Mouse (Mus musculus) neural tube, embryonic 13.5 days (tissue): Measurements from ENCODE around the gene Frem2. TPM values are rescaled to one million over a fixed set of nuclear protein-coding genes. Genes with fewer than 3 reads are reported as not detected.

Experiments used
- ATAC-seq: fragments of 200-750 bp; cut with Nextera tagmentation; 2 replicates; pipeline ENCODE4 v1.8.0; 2017; ENCODE audit warnings: low read depth, mild to moderate bottlenecking, moderate TSS enrichment, moderate library complexity
- H3K27ac ChIP-seq: fragments of 300-500 bp; sonication (generic); replicated peaks from 2 replicates; pipeline ENCODE4 v1.5.1; 2015; ENCODE audit warnings: moderate library complexity, mild to moderate bottlenecking, inconsistent platforms
- H3K27me3 ChIP-seq: fragments of 300-500 bp; sonication (generic); 2 replicates; pipeline ENCODE4 v1.6.1; 2015; ENCODE audit warnings: mild to moderate bottlenecking, inconsistent platforms
- H3K36me3 ChIP-seq: fragments of 300-500 bp; sonication (generic); 2 replicates; pipeline ENCODE4 v1.6.1; 2015; ENCODE audit warnings: mild to moderate bottlenecking, inconsistent platforms
- H3K4me1 ChIP-seq: fragments of 300-500 bp; sonication (generic); replicated peaks from 2 replicates; pipeline ENCODE4 v1.6.1; 2015; ENCODE audit warnings: inconsistent platforms
- H3K4me2 ChIP-seq: fragments of 300-500 bp; sonication (generic); 2 replicates; pipeline ENCODE4 v1.6.1; 2015; ENCODE audit warnings: inconsistent platforms, mild to moderate bottlenecking, moderate library complexity
- H3K4me3 ChIP-seq: fragments of 300-500 bp; sonication (generic); 2 replicates; pipeline ENCODE4 v1.5.1; 2015; ENCODE audit warnings: mild to moderate bottlenecking, inconsistent platforms
- H3K9ac ChIP-seq: fragments of 300-500 bp; sonication (generic); 2 replicates; pipeline ENCODE4 v1.6.1; 2015; ENCODE audit warnings: moderate library complexity, mild to moderate bottlenecking, inconsistent platforms
- H3K9me3 ChIP-seq: fragments of 300-500 bp; sonication (generic); 2 replicates; pipeline ENCODE4 v1.6.1; 2016; ENCODE audit warnings: inconsistent platforms
- WGBS: fragments of 180-500 bp; shearing (Covaris S2); methylation state at CpG from one replicate; pipeline ENCODE4 v1.1.7; 2015; 5-methylcytosine and 5-hydroxymethylcytosine counted together
- polyA plus RNA-seq: library from polyadenylated mRNA; unstranded; fragments of >200 nt; fragmentation: Nextera tagmentation; extraction: Ambion mirVana; gene quantifications from 2 replicates; pipeline ENCODE4 v1.2.1, GENCODE M21; 2015

Gene Frem2
- polyA plus RNA-seq, 1 experiment from 2014 or later = 1.5 TPM

DNA sequence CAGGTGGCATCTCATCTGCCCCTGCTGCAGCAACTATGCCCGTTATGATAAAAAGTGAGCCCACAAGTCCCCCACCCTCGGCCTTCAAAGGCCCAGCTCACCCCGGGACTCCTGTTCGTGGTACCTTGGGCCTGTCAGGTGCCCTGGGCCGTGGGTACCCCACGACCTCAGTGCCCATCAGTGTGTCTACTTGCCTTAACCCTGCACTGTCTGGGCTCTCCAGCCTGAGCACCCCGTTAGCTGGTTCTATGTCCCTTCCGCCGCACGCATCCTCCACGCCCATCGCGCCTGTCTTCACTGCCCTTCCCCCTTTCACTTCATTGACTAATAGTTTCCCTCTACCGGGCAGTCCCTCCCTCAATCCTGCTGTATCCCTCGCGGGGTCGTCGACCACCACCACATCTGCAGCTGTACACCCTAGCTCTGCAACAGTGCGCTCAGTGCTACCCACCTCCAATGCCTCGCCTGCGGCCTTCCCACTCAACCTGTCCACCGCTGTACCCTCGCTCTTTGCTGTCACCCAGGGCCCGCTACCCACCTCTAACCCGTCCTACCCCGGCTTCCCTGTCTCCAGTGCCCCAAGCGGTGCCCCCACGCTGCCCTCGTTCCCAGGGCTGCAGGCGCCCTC lies 178.6 kb downstream of the Frem2 start:
- Histone ChIP-seq H3K9me3 (no peaks in the 10 kb centered on the region), H3K27ac (no peak overlapping the region), H3K27me3 (no peaks in the 10 kb centered on the region), H3K4me3 (no peak overlapping the region), H3K9ac (no peak overlapping the region), H3K36me3 (peaks cover 87% of the 10 kb centered on the region), H3K4me2 (no peak overlapping the region), H3K4me1 (no peaks in the 10 kb centered on the region)
- WGBS = 96% methylated on average over 30 of the region's 30 CpGs
- ATAC-seq = no peak

DNA sequence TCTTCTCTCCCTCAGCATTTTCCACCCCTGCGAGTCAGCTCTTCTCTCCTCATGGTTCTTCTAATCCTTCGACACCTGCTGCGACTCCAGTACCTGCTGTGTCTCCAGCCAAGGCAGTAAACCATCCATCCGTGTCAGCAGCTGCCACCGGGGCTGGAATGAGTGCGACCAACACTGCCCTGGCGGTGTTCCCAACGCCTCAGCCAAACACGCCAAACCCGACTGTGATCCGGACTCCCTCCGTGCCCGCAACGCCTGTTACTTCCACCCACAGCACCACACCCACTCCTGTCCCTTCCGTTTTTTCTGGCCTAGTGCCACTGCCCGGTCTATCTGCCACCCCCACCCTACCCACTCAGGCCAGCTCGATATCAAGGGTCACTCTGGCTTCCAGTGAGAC lies 179.7 kb downstream of the Frem2 start:
- Histone ChIP-seq H3K9me3 (no peaks in the 10 kb centered on the region), H3K4me1 (no peaks in the 10 kb centered on the region), H3K27ac (no peak overlapping the region), H3K4me2 (no peak overlapping the region), H3K36me3 (peaks cover 93% of the 10 kb centered on the region), H3K4me3 (no peak overlapping the region), H3K9ac (no peak overlapping the region), H3K27me3 (no peaks in the 10 kb centered on the region)
- 0 out of 2 replicates have a peak, but pooled peaks have one; percentile 45 for ATAC-seq
- WGBS = 83% methylated on average over 17 of the region's 17 CpGs

- no peak overlapping the region for H3K4me2 ChIP-seq
- no peaks in the 10 kb centered on the region for H3K27me3 ChIP-seq
- no peak overlapping the region for H3K4me3 ChIP-seq
- H3K27ac ChIP-seq = no peak overlapping the region
- peaks cover 94% of the 10 kb centered on the region for H3K36me3 ChIP-seq
- H3K4me1 ChIP-seq = no peaks in the 10 kb centered on the region
- ATAC-seq = no peak
- no peak overlapping the region for H3K9ac ChIP-seq
- no peaks in the 10 kb centered on the region for H3K9me3 ChIP-seq
- WGBS = 70% methylated on average over 6 of the region's 6 CpGs
Observed at GRCm38 (mm10) chr3:53475889-53476288, 181.3 kb downstream of the Frem2 start.

- Histone ChIP-seq H3K27me3 (no peaks in the 10 kb centered on the region), H3K27ac (no peak overlapping the region), H3K36me3 (peaks cover 93% of the 10 kb centered on the region), H3K9ac (no peak overlapping the region), H3K9me3 (no peaks in the 10 kb centered on the region), H3K4me3 (no peak overlapping the region), H3K4me2 (no peak overlapping the region), H3K4me1 (no peaks in the 10 kb centered on the region)
- 78% methylated on average over 4 of the region's 4 CpGs for WGBS
- no peak for ATAC-seq
Observed at GRCm38 (mm10) chr3:53474179-53474578, 183.0 kb downstream of the Frem2 start.

GRCm38 (mm10) chr3:53472061-53472460 lies 185.1 kb downstream of the Frem2 start:
- no peak overlapping the region for H3K4me3 ChIP-seq
- no peak overlapping the region for H3K27ac ChIP-seq
- no peak for ATAC-seq
- H3K9ac ChIP-seq = no peak overlapping the region
- 96% methylated on average over 5 of the region's 5 CpGs for WGBS
- no peaks in the 10 kb centered on the region for H3K27me3 ChIP-seq
- no peak overlapping the region for H3K4me2 ChIP-seq
- no peaks in the 10 kb centered on the region for H3K9me3 ChIP-seq
- peaks cover 71% of the 10 kb centered on the region for H3K36me3 ChIP-seq
- H3K4me1 ChIP-seq = peaks cover 17% of the 10 kb centered on the region

- H3K4me1 ChIP-seq = peaks cover 41% of the 10 kb centered on the region
- H3K36me3 ChIP-seq = peaks cover 50% of the 10 kb centered on the region
- H3K4me2 ChIP-seq = no peak overlapping the region
- no peaks in the 10 kb centered on the region for H3K9me3 ChIP-seq
- WGBS = 93% methylated on average over 5 of the region's 5 CpGs
- H3K27me3 ChIP-seq = no peaks in the 10 kb centered on the region
- H3K27ac ChIP-seq = no peak overlapping the region
- no peak for ATAC-seq
- no peak overlapping the region for H3K9ac ChIP-seq
- H3K4me3 ChIP-seq = no peak overlapping the region
Observed at GRCm38 (mm10) chr3:53469650-53470049, 187.5 kb downstream of the Frem2 start.

DNA sequence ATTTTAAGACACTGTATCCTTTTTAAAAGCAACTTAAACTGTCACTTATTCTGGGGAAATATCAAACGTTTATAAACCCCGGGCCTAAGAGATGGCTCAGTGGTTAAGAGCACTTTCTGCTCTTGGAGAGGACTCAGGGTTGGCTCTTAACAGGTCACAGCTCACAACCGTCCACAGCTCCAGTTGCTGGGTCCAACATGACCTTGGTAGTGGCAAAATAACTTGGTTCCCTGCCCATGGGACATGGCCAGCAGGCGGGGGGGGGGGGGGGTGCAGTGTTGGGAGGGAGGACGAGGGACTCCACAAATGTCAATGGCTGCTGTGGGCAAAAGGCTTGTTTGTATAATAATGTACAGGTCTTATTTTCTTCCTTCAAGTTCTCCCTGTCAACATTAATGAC lies 189.8 kb downstream of the Frem2 start:
- WGBS = 87% methylated on average over 5 of the region's 5 CpGs
- Histone ChIP-seq H3K27me3 (no peaks in the 10 kb centered on the region), H3K4me1 (peaks cover 48% of the 10 kb centered on the region), H3K4me2 (no peak overlapping the region), H3K36me3 (peaks cover 27% of the 10 kb centered on the region), H3K9ac (no peak overlapping the region), H3K9me3 (no peaks in the 10 kb centered on the region), H3K27ac (no peak overlapping the region), H3K4me3 (no peak overlapping the region)
- no peak for ATAC-seq

- no peak for ATAC-seq
- 51% methylated on average over 9 of the region's 9 CpGs for WGBS
- H3K4me2 ChIP-seq = peak overlapping the region; percentile 90
- H3K9ac ChIP-seq = peak overlapping the region; percentile 34; the same call in 1 of the 2 replicates
- H3K4me3 ChIP-seq = peak overlapping the region; percentile 64
- no peaks in the 10 kb centered on the region for H3K27me3 ChIP-seq
- H3K4me1 ChIP-seq = peaks cover 54% of the 10 kb centered on the region
- no peak overlapping the region for H3K27ac ChIP-seq
- H3K9me3 ChIP-seq = no peaks in the 10 kb centered on the region
- H3K36me3 ChIP-seq = peaks cover 20% of the 10 kb centered on the region
Observed at GRCm38 (mm10) chr3:53466481-53466880, 190.7 kb downstream of the Frem2 start.

GRCm38 (mm10) chr3:53465330-53465729 lies 191.8 kb downstream of the Frem2 start:
- peak overlapping the region; percentile 64 for H3K4me3 ChIP-seq
- WGBS = 56% methylated on average over 6 of the region's 6 CpGs
- ATAC-seq = no peak
- H3K4me2 ChIP-seq = peak overlapping the region; percentile 90
- peaks cover 60% of the 10 kb centered on the region for H3K4me1 ChIP-seq
- H3K36me3 ChIP-seq = peaks cover 14% of the 10 kb centered on the region
- no peak overlapping the region for H3K27ac ChIP-seq
- no peaks in the 10 kb centered on the region for H3K9me3 ChIP-seq
- no peaks in the 10 kb centered on the region for H3K27me3 ChIP-seq
- H3K9ac ChIP-seq = peak overlapping the region; percentile 56; the same call in 1 of the 2 replicates

DNA sequence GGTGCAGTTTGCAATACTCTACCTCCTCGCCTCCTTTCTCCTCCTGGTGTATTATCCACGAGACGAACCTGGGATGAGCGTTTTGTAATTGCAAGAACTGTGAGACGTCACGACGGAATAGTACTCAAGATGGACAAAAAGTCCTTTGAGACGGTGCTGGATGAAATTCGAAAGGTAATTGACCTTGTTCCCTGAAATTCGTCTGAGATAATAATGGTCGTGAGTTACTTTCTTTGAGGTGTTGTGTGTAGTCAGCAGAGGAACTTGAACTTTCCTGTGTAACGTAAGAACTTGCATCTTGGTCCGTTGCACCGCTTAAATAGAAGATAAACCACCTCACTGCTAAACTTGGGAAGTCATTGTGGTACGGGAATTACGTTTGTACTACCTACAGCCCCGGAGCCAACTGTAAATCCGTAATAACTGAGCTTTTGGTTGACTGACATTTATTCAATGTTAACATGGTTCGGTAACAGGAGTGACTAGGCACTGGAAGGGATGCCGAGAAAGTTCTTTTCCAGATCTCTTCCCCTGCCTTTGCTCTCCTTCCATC lies 192.9 kb downstream of the Frem2 start:
- ATAC-seq = no peak
- peak overlapping the region; percentile 90 for H3K4me2 ChIP-seq
- H3K4me3 ChIP-seq = peak overlapping the region; percentile 64
- peak overlapping the region; percentile 91 for H3K27ac ChIP-seq
- H3K9me3 ChIP-seq = no peaks in the 10 kb centered on the region
- WGBS = under 1% methylated on average over 20 of the region's 20 CpGs
- peak overlapping the region; percentile 90 for H3K9ac ChIP-seq
- no peaks in the 10 kb centered on the region for H3K27me3 ChIP-seq
- H3K4me1 ChIP-seq = peaks cover 60% of the 10 kb centered on the region
- H3K36me3 ChIP-seq = peaks cover 17% of the 10 kb centered on the region
